Mouse (Mus musculus) myocyte (in vitro differentiated cells): ENCODE measurements around the gene Zfp612.

ENCODE experiments used
- CEBPB ChIP-seq: IDR thresholded peaks from 2 replicates; pipeline ENCODE4 v1.6.1; 2011; ENCODE audit warnings: mild to moderate bottlenecking, moderate library complexity; ENCODE audit not compliant: poor library complexity, insufficient read depth, severe bottlenecking
- E2F4 ChIP-seq: IDR thresholded peaks from one replicate; pipeline ENCODE4 v1.6.1; 2011; ENCODE audit warnings: mild to moderate bottlenecking, control low read depth, moderate library complexity; ENCODE audit not compliant: insufficient read depth
- MAX ChIP-seq: IDR thresholded peaks from one replicate; pipeline ENCODE4 v1.6.1; 2011; ENCODE audit warnings: low read depth, mild to moderate bottlenecking, control low read depth
- MYOD1 ChIP-seq, 3 experiments: IDR thresholded peaks; one replicate each; pipeline ENCODE4 v1.6.1; 2011; ENCODE audit warnings: control low read depth in 2 of 3, low read depth in 2 of 3, mild to moderate bottlenecking in 2 of 3, moderate library complexity in 1 of 3; ENCODE audit not compliant: insufficient read length in 2 of 3, control insufficient read depth in 1 of 3
- POLR2A ChIP-seq: IDR thresholded peaks from one replicate; pipeline ENCODE4 v1.6.1; 2011; ENCODE audit warnings: low read depth, mild to moderate bottlenecking, control low read depth, moderate library complexity; ENCODE audit not compliant: insufficient read length
- POLR2AphosphoS2 ChIP-seq: IDR thresholded peaks from one replicate; pipeline ENCODE4 v1.6.1; 2011; ENCODE audit warnings: low read depth, control low read depth; ENCODE audit not compliant: insufficient read length
- SRF ChIP-seq: IDR thresholded peaks from one replicate; pipeline ENCODE4 v1.6.1; 2011; ENCODE audit warnings: low read depth; ENCODE audit not compliant: control insufficient read depth, insufficient read length
- TCF12 ChIP-seq: IDR thresholded peaks from one replicate; pipeline ENCODE4 v1.6.1; 2011; ENCODE audit warnings: mild to moderate bottlenecking, control low read depth; ENCODE audit not compliant: poor library complexity, insufficient read depth, severe bottlenecking
- TCF3 ChIP-seq: IDR thresholded peaks from one replicate; pipeline ENCODE4 v1.6.1; 2011; ENCODE audit warnings: low read depth, control low read depth; ENCODE audit not compliant: insufficient read length
- USF1 ChIP-seq: IDR thresholded peaks from one replicate; pipeline ENCODE4 v1.6.1; 2011; ENCODE audit warnings: low read depth, mild to moderate bottlenecking, control low read depth, moderate library complexity

- TF ChIP-seq TCF3, result no peak
- no peak for TF ChIP-seq TCF12
- no peak for TF ChIP-seq POLR2A
- no peak for TF ChIP-seq SRF
- no peak for TF ChIP-seq E2F4
- no peak for TF ChIP-seq USF1
- no peak for TF ChIP-seq MYOD1 (IDR thresholded peaks at IDR 0.05; ENCODE audit: control insufficient read depth in 1 of 3, insufficient read length in 2 of 3, low read depth in 2 of 3)
- no peak for TF ChIP-seq MAX
- TF ChIP-seq POLR2AphosphoS2, result no peak
- TF ChIP-seq CEBPB, result no peak
Observed at GRCm38 (mm10) chr8:110039659-110040058, 39.9 kb upstream of the Zfp612 start, which contains the start of gene Chst4.
